Comparison of ENCODE assay signal across 27 mouse cellular contexts in the genomic region with DNA sequence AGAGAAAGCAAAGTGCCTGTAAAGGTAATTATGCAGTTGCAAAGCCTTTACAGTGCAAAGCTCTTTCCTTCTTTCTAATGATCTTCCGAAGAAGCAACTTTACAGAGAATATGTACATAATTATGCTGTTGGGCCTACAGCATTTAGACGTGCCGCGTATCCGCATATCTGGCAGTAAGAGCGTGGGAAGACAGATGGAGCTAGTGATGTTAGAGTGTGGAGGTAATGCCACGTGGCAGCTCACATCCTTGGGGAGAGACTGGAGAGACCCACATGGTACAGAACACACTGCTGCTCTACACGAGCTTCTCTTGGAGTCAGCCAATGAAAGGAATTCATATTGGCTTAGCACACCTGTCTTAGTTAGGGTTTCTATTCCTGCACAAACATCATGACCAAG. TPM values are rescaled to one million over a fixed set of nuclear protein-coding genes. Genes with fewer than 3 reads are reported as not detected.
DNase-seq lines count a peak whose midpoint lies in the region; ATAC-seq lines count a peak whose summit lies in the region.
"Had no signal": no experiment of that assay in that cellular context is flagged by ENCODE, and none has a peak within 500 bp of the region (broad histone marks: within the 10 kb centered on the region; RNA-seq: fewer than 3 reads in every experiment).

No protein-coding gene starts in this region.

- ATAC-seq in forebrain, embryonic 15.5 days (replicated peaks), result peak; percentile 41; the same call in 1 of the 2 replicates
- ATAC-seq in hindbrain, embryonic 16.5 days, result 0 out of 2 replicates have a peak, but pooled peaks have one; percentile 25
- ATAC-seq in hindbrain, embryonic 13.5 days (ENCODE audit: low FRiP score), result no peak
- no peak for ATAC-seq in liver, embryonic 12.5 days
- ATAC-seq: forebrain, embryonic 13.5 days; hindbrain, postnatal 0 days; intestine, embryonic 16.5 days; midbrain, embryonic 13.5 days had no signal

- no peaks in the 10 kb centered on the region for H3K9me3 ChIP-seq in forebrain, embryonic 15.5 days
- H3K9me3 ChIP-seq in forebrain, embryonic 10.5 days, result no peaks in the 10 kb centered on the region
- H3K9me3 ChIP-seq in hindbrain, embryonic 16.5 days (ENCODE audit: control insufficient read depth, low read length), result no peaks in the 10 kb centered on the region
- no peaks in the 10 kb centered on the region for H3K9me3 ChIP-seq in hindbrain, embryonic 13.5 days
- H3K9me3 ChIP-seq in liver, embryonic 12.5 days (replicated peaks), result no peaks in the 10 kb centered on the region
- H3K9me3 ChIP-seq: forebrain, embryonic 13.5 days; limb, embryonic 15.5 days; liver, embryonic 15.5 days; lung, embryonic 15.5 days; megakaryocyte, embryonic 14.5 days; midbrain, embryonic 13.5 days had no signal

- no peak overlapping the region for H3K27ac ChIP-seq in forebrain, embryonic 15.5 days (replicated peaks)
- H3K27ac ChIP-seq in forebrain, embryonic 10.5 days, result no peak overlapping the region
- H3K27ac ChIP-seq in hindbrain, embryonic 16.5 days (ENCODE audit: low read depth, low read length), result no peak overlapping the region
- H3K27ac ChIP-seq in hindbrain, embryonic 13.5 days, result no peak overlapping the region
- H3K27ac ChIP-seq in liver, embryonic 12.5 days, result no peak overlapping the region
- H3K27ac ChIP-seq: forebrain, embryonic 13.5 days; hindbrain, postnatal 0 days; layer of hippocampus, adult 2 months; limb, embryonic 15.5 days; liver, embryonic 15.5 days; lung, embryonic 15.5 days; midbrain, embryonic 13.5 days; stomach, postnatal 0 days had no signal

- WGBS in forebrain, embryonic 15.5 days, result 78% methylated on average over 8 of the region's 8 CpGs
- 94% methylated on average over 8 of the region's 8 CpGs for WGBS in forebrain, embryonic 10.5 days
- WGBS in hindbrain, embryonic 16.5 days, result 78% methylated on average over 8 of the region's 8 CpGs
- WGBS in hindbrain, embryonic 13.5 days, result 90% methylated on average over 8 of the region's 8 CpGs
- 80% methylated on average over 8 of the region's 8 CpGs for WGBS in liver, embryonic 12.5 days (ENCODE audit: insufficient replicate concordance)

- no peak overlapping the region for H3K9ac ChIP-seq in forebrain, embryonic 15.5 days (replicated peaks)
- H3K9ac ChIP-seq in hindbrain, embryonic 16.5 days (ENCODE audit: low read depth, low read length), result no peak overlapping the region
- no peak overlapping the region for H3K9ac ChIP-seq in hindbrain, embryonic 13.5 days
- no peak overlapping the region for H3K9ac ChIP-seq in liver, embryonic 12.5 days
- H3K9ac ChIP-seq: forebrain, embryonic 13.5 days; limb, embryonic 15.5 days; liver, embryonic 15.5 days; lung, embryonic 15.5 days; midbrain, embryonic 13.5 days had no signal

- no peak overlapping the region for H3K4me2 ChIP-seq in forebrain, embryonic 15.5 days (replicated peaks)
- H3K4me2 ChIP-seq in hindbrain, embryonic 16.5 days (ENCODE audit: low read length), result no peak overlapping the region
- H3K4me2 ChIP-seq in hindbrain, embryonic 13.5 days, result no peak overlapping the region
- no peak overlapping the region for H3K4me2 ChIP-seq in liver, embryonic 12.5 days
- H3K4me2 ChIP-seq: forebrain, embryonic 13.5 days; heart, embryonic 11.5 days; limb, embryonic 15.5 days; liver, embryonic 15.5 days; lung, embryonic 15.5 days; midbrain, embryonic 13.5 days had no signal

- DNase-seq in forebrain, embryonic 10.5 days (ENCODE audit: extremely low spot score, low spot score), result no peak
- peak; percentile 61 for DNase-seq in right cerebral cortex, adult 18-20 months
- no peak for DNase-seq in right cerebral cortex, postnatal 4 days
- no peak for DNase-seq in adrenal gland, adult 8-10 months
- DNase-seq: adrenal gland, postnatal 25 days; cerebellum, adult 11 months; cerebellum, adult 9-11 months; gastrocnemius, postnatal 14 days; heart, adult 11 months; kidney, adult 9 months; kidney, postnatal 14 days; lung, postnatal 36 days had no signal

- no peak overlapping the region for H3K4me3 ChIP-seq in forebrain, embryonic 15.5 days
- H3K4me3 ChIP-seq in forebrain, embryonic 10.5 days, result no peak overlapping the region
- no peak overlapping the region for H3K4me3 ChIP-seq in hindbrain, embryonic 16.5 days (ENCODE audit: low read length)
- no peak overlapping the region for H3K4me3 ChIP-seq in hindbrain, embryonic 13.5 days
- H3K4me3 ChIP-seq in liver, embryonic 12.5 days, result no peak overlapping the region
- H3K4me3 ChIP-seq: forebrain, embryonic 13.5 days; layer of hippocampus, adult 2 months; limb, embryonic 15.5 days; liver, embryonic 15.5 days; lung, embryonic 15.5 days; megakaryocyte, embryonic 14.5 days; midbrain, embryonic 13.5 days had no signal

- no peaks in the 10 kb centered on the region for H3K27me3 ChIP-seq in forebrain, embryonic 15.5 days
- no peaks in the 10 kb centered on the region for H3K27me3 ChIP-seq in forebrain, embryonic 10.5 days (ENCODE audit: poor library complexity, severe bottlenecking)
- H3K27me3 ChIP-seq in hindbrain, embryonic 16.5 days (replicated peaks; ENCODE audit: control insufficient read depth, insufficient read depth, low read length), result no peaks in the 10 kb centered on the region
- H3K27me3 ChIP-seq in hindbrain, embryonic 13.5 days, result no peaks in the 10 kb centered on the region
- H3K27me3 ChIP-seq in liver, embryonic 12.5 days (replicated peaks), result no peaks in the 10 kb centered on the region
- H3K27me3 ChIP-seq: forebrain, embryonic 13.5 days; limb, embryonic 15.5 days; liver, embryonic 15.5 days; lung, embryonic 15.5 days; megakaryocyte, embryonic 14.5 days; midbrain, embryonic 13.5 days had no signal

- H3K4me1 ChIP-seq in forebrain, embryonic 15.5 days, result no peaks in the 10 kb centered on the region
- H3K4me1 ChIP-seq in forebrain, embryonic 10.5 days, result peaks cover 24% of the 10 kb centered on the region
- 0 out of 2 replicates have a peak, but pooled peaks cover 2% of the 10 kb centered on the region for H3K4me1 ChIP-seq in hindbrain, embryonic 16.5 days (ENCODE audit: control insufficient read depth, insufficient read depth, low read depth, low read length)
- H3K4me1 ChIP-seq in hindbrain, embryonic 13.5 days (replicated peaks), result peaks cover 8% of the 10 kb centered on the region; the same call in 1 of the 2 replicates
- peaks cover 19% of the 10 kb centered on the region; the same call in 1 of the 2 replicates for H3K4me1 ChIP-seq in liver, embryonic 12.5 days
- H3K4me1 ChIP-seq: forebrain, embryonic 13.5 days; midbrain, embryonic 13.5 days had no signal

- H3K36me3 ChIP-seq in forebrain, embryonic 15.5 days, result no peaks in the 10 kb centered on the region
- H3K36me3 ChIP-seq in forebrain, embryonic 10.5 days (replicated peaks), result no peaks in the 10 kb centered on the region
- no peaks in the 10 kb centered on the region for H3K36me3 ChIP-seq in hindbrain, embryonic 16.5 days (ENCODE audit: control insufficient read depth, insufficient read depth, low read length)
- H3K36me3 ChIP-seq in hindbrain, embryonic 13.5 days, result no peaks in the 10 kb centered on the region
- H3K36me3 ChIP-seq in liver, embryonic 12.5 days, result no peaks in the 10 kb centered on the region
- H3K36me3 ChIP-seq: limb, embryonic 15.5 days; liver, embryonic 15.5 days; lung, embryonic 15.5 days; midbrain, embryonic 13.5 days had no signal

RNA-seq across cellular contexts. Expression of a gene that starts 39.5 kb away (rescaled TPM):
- 55.0 and 56.0 TPM in 2 replicates for polyA plus RNA-seq in forebrain, embryonic 15.5 days (2015; fragmentation: Nextera tagmentation; extraction: Ambion mirVana)
- 9.7 and 10.1 TPM in 2 replicates for polyA plus RNA-seq in forebrain, embryonic 10.5 days (2016; fragmentation: Nextera tagmentation; extraction: Ambion mirVana)
- 74.5 and 74.9 TPM in 2 replicates for polyA plus RNA-seq in hindbrain, embryonic 16.5 days (2015; fragmentation: Nextera tagmentation; extraction: Ambion mirVana)
- polyA plus RNA-seq in hindbrain, embryonic 13.5 days (2015; fragmentation: Nextera tagmentation; extraction: Ambion mirVana), result 59.1 and 60.9 TPM in 2 replicates
- total RNA-seq in adrenal gland, adult 8-10 months (2022), result 10 to 100 TPM; 23.0 to 35.6 (median 31.2) TPM
- polyA plus RNA-seq in liver, embryonic 12.5 days (2016; fragmentation: Nextera tagmentation; extraction: Ambion mirVana), result 4.0 and 4.1 TPM in 2 replicates

Comparison
In these comparisons a context has a peak if more than half of its experiments do, and no peak if none do; other contexts are left out.
1. ATAC-seq: peak in forebrain, embryonic 15.5 days (single experiment) and hindbrain, embryonic 16.5 days (single experiment); none in hindbrain, embryonic 13.5 days (single experiment) and liver, embryonic 12.5 days (single experiment).